Mouse (Mus musculus): ENCODE data around the gene Ube2k. TPM values are rescaled to one million over a fixed set of nuclear protein-coding genes. Genes with fewer than 3 reads are reported as not detected.
"Not testable (repeated sequence)": the region's sequence is repeated elsewhere in the genome, so short reads cannot be mapped to it uniquely, and the experiment has no call there.

Ube2k gene
- polyA plus RNA-seq, 1 experiment from 2014 or later, result 102 TPM

- 54% methylated on average over 5 of the region's 5 CpGs for WGBS
- Histone ChIP-seq H3K9ac (replicated peaks; ENCODE audit: low read depth) (no peak overlapping the region), H3K9me3 (ENCODE audit: low read length) (no peaks in the 10 kb centered on the region), H3K27ac (ENCODE audit: low read length) (no peak overlapping the region), H3K27me3 (replicated peaks; ENCODE audit: insufficient read depth, low read length) (no peaks in the 10 kb centered on the region), H3K4me3 (ENCODE audit: low read depth, low read length) (no peak overlapping the region), H3K4me2 (replicated peaks; ENCODE audit: low read depth, low read length) (no peak overlapping the region), H3K4me1 (ENCODE audit: insufficient read depth, low read depth, low read length) (peaks cover 3% of the 10 kb centered on the region; the same call in 1 of the 2 replicates), H3K36me3 (ENCODE audit: insufficient read depth, low read length) (no peaks in the 10 kb centered on the region)
- no peak for ATAC-seq
- peak; percentile 92 for DNase-seq (ENCODE audit: low spot score)
- TF ChIP-seq EP300 (IDR thresholded peaks at IDR 0.05) (no peak), CTCF (IDR thresholded peaks at IDR 0.05) (peak; percentile 64)
Measured at GRCm38 (mm10) chr5:65535457-65536067, 1.5 kb upstream of the Ube2k start.

- not testable (repeated sequence) for H3K27me3 ChIP-seq (replicated peaks; ENCODE audit: insufficient read depth, low read length); H3K4me1 ChIP-seq (ENCODE audit: insufficient read depth, low read depth, low read length); DNase-seq (ENCODE audit: low spot score); H3K36me3 ChIP-seq (ENCODE audit: insufficient read depth, low read length); H3K9me3 ChIP-seq (ENCODE audit: low read length); ATAC-seq
- 68% methylated on average over 10 of the region's 10 CpGs for WGBS
- H3K9ac ChIP-seq (replicated peaks; ENCODE audit: low read depth), result peak overlapping the region; percentile 89
- H3K27ac ChIP-seq (ENCODE audit: low read length), result peak overlapping the region; percentile 99
- H3K4me2 ChIP-seq (replicated peaks; ENCODE audit: low read depth, low read length), result peak overlapping the region; percentile 76
- peak overlapping the region; percentile 93 for H3K4me3 ChIP-seq (ENCODE audit: low read depth, low read length)
Measured at GRCm38 (mm10) chr5:65536068-65536465, 966 bp upstream of the Ube2k start.

DNA sequence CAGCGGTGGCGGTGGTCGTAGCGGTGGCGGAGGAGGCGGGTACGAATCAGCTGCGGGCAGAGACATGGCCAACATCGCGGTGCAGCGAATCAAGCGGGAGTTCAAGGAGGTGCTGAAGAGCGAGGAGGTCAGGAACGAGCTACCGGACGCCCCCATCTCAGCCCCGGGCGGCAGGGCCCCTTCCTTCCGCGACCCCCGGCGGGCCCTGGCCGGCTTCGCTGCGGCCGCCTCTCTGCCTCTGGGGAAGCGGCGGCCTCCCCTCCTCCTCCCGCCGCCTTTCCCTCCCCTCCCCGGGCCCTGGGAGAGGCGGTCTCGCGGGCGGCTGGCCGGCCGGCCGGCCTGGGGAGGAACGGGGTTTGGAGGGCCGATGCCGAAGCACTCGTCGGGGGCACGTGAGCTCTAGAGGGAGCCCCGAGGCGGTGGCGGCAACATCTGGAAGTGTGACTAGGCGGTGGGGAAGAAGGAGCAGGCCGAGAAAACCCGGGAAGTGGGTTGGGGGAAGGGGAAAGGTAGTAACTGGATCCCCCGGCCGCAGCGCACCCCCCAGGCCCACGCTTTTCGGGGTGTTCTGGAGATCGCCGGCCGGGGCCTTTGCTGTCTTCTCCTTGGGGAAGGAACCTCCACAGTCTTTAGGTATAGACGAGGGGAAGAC, 513 bp downstream of the Ube2k start:
- DNase-seq (ENCODE audit: low spot score), result peak; percentile 85
- Histone ChIP-seq H3K9ac (replicated peaks; ENCODE audit: low read depth) (peak overlapping the region; percentile 89), H3K27me3 (replicated peaks; ENCODE audit: insufficient read depth, low read length) (no peaks in the 10 kb centered on the region), H3K9me3 (ENCODE audit: low read length) (no peaks in the 10 kb centered on the region), H3K36me3 (ENCODE audit: insufficient read depth, low read length) (no peaks in the 10 kb centered on the region), H3K4me1 (ENCODE audit: insufficient read depth, low read depth, low read length) (peaks cover 3% of the 10 kb centered on the region; the same call in 1 of the 2 replicates), H3K4me3 (ENCODE audit: low read depth, low read length) (peak overlapping the region; percentile 93), H3K27ac (ENCODE audit: low read length) (peak overlapping the region; percentile 99), H3K4me2 (replicated peaks; ENCODE audit: low read depth, low read length) (peak overlapping the region; percentile 76)
- TF ChIP-seq CTCF (IDR thresholded peaks at IDR 0.05) (no peak), EP300 (IDR thresholded peaks at IDR 0.05) (no peak)
- under 1% methylated on average over 29 of the region's 59 CpGs for WGBS
- peak; percentile 69 for ATAC-seq

DNA sequence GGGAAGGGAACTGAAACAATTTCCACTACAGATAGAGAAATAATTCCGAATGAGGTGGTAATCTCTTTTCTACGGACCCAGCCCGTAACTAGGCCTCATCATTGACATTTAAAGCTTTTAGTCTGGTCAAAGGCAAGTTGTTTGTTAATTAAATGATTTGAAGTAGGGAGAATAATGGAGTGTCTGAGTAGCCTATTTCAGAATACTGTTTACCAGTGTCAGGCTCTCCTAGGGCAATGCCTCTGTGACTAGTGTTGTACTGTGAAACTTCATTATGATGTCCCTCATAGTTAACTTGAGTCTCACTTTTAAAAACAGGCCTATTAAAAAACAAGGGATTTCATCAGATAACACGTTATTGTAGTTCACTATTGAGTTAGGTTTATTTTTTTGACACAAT, 1.1 kb downstream of the Ube2k start:
- Histone ChIP-seq H3K36me3 (ENCODE audit: insufficient read depth, low read length) (no peaks in the 10 kb centered on the region), H3K9me3 (ENCODE audit: low read length) (no peaks in the 10 kb centered on the region), H3K4me3 (ENCODE audit: low read depth, low read length) (peak overlapping the region; percentile 93), H3K9ac (replicated peaks; ENCODE audit: low read depth) (peak overlapping the region; percentile 89), H3K4me1 (ENCODE audit: insufficient read depth, low read depth, low read length) (peaks cover 3% of the 10 kb centered on the region; the same call in 1 of the 2 replicates), H3K27ac (ENCODE audit: low read length) (peak overlapping the region; percentile 99), H3K4me2 (replicated peaks; ENCODE audit: low read depth, low read length) (peak overlapping the region; percentile 76), H3K27me3 (replicated peaks; ENCODE audit: insufficient read depth, low read length) (no peaks in the 10 kb centered on the region)
- no peak for TF ChIP-seq CTCF (IDR thresholded peaks at IDR 0.05)
- TF ChIP-seq EP300 (IDR thresholded peaks at IDR 0.05), result no peak
- no peak for ATAC-seq
- WGBS, result under 1% methylated on average over 4 of the region's 4 CpGs
- DNase-seq (ENCODE audit: low spot score), result peak; percentile 26

GRCm38 (mm10) chr5:65538829-65539228, 1.8 kb downstream of the Ube2k start:
- TF ChIP-seq CTCF (IDR thresholded peaks at IDR 0.05) (no peak), EP300 (IDR thresholded peaks at IDR 0.05) (no peak)
- no peak overlapping the region for H3K9ac ChIP-seq (replicated peaks; ENCODE audit: low read depth)
- WGBS, result 29% methylated on average over 4 of the region's 4 CpGs
- H3K4me3 ChIP-seq (ENCODE audit: low read depth, low read length), result no peak overlapping the region
- no peak overlapping the region for H3K27ac ChIP-seq (ENCODE audit: low read length)
- DNase-seq (ENCODE audit: low spot score) (no peak), ATAC-seq (no peak)
- H3K36me3 ChIP-seq (ENCODE audit: insufficient read depth, low read length), result no peaks in the 10 kb centered on the region
- H3K9me3 ChIP-seq (ENCODE audit: low read length), result no peaks in the 10 kb centered on the region
- H3K4me1 ChIP-seq (ENCODE audit: insufficient read depth, low read depth, low read length), result peaks cover 3% of the 10 kb centered on the region; the same call in 1 of the 2 replicates
- no peak overlapping the region; the same call in 1 of the 2 replicates for H3K4me2 ChIP-seq (replicated peaks; ENCODE audit: low read depth, low read length)
- no peaks in the 10 kb centered on the region for H3K27me3 ChIP-seq (replicated peaks; ENCODE audit: insufficient read depth, low read length)

DNA sequence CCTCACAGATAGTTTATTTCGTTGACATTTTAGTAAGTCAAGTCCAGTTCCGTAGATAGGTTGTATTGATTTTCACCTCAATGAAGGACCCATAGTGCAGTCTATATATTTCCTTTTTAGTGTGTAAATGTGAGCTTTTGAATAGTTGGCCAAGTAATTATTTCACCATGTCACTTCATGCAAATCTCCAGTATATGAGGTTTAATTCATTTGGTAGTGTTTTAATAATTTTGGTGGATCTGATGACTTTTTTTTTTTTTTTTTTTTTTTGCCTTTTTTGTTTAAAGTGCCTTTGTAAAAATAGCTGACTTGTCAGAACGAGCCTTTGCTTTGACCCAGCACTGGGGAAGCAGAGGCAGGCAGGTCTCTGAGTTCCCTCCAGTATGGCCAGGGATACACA, 2.8 kb downstream of the Ube2k start:
- H3K27me3 ChIP-seq (replicated peaks; ENCODE audit: insufficient read depth, low read length), result no peaks in the 10 kb centered on the region
- no peak overlapping the region for H3K4me2 ChIP-seq (replicated peaks; ENCODE audit: low read depth, low read length)
- no peak for TF ChIP-seq EP300 (IDR thresholded peaks at IDR 0.05)
- TF ChIP-seq CTCF (IDR thresholded peaks at IDR 0.05), result no peak
- H3K4me1 ChIP-seq (ENCODE audit: insufficient read depth, low read depth, low read length), result peaks cover 3% of the 10 kb centered on the region; the same call in 1 of the 2 replicates
- WGBS, result 93% methylated on average over 3 of the region's 3 CpGs
- no peak overlapping the region for H3K4me3 ChIP-seq (ENCODE audit: low read depth, low read length)
- DNase-seq (ENCODE audit: low spot score) (no peak), ATAC-seq (no peak)
- no peaks in the 10 kb centered on the region for H3K9me3 ChIP-seq (ENCODE audit: low read length)
- no peak overlapping the region for H3K9ac ChIP-seq (replicated peaks; ENCODE audit: low read depth)
- H3K27ac ChIP-seq (ENCODE audit: low read length), result no peak overlapping the region
- H3K36me3 ChIP-seq (ENCODE audit: insufficient read depth, low read length), result no peaks in the 10 kb centered on the region
